Mouse (Mus musculus) cerebellum, postnatal 4 days (tissue): ENCODE results near the gene Smc1a.

Experiments used
- DNase-seq, 2 experiments: peaks; one replicate each; pipeline ENCODE4 v3.0.0; 2022; ENCODE audit warnings: low spot score in 2 of 2, mixed read lengths in 1 of 2

The Smc1a gene

DNA sequence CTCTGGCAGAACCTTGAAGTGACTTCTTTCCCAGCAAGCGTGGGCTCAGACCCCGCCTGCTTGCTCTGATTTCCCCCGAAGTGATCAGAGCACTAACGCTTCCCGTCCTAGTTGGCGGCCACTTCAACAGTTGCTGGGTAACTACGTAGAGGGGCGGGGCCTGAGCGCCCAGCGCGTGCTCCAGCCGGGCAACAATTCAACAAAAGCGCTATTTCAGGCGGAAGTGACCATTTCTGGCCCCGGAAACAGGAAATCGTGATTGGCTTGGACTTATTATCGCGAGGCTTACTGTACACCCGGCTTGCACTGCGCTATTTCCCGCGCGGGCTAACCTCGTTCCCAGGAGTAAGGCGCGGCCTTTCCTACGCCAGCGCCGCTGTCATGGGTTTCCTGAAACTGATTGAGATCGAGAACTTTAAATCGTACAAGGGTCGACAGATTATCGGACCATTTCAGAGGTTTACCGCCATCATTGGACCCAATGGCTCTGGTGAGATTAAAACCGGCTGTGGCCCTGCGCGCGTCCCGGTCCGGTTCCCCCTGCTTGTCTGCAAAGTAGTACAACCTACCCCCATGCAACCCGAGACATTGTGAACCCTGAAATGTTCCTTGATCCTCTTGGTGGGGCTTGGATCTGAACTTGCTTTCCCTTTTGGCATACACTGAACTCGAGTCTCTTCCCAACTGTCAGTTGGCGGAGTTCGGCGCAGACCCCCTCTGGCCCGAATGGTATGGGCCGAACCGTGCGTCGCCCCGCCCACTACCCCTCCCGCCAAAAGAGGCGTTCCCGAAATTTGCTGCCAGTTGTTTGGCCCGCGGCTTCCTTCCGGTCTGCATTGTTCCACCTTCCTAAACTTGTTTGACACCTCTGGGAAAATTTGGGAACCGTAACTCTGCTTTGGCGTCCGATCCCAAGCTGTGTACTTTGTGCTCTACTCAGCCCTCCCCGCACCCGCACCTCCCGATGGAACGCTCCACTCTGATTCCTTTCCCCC lies at the start of gene Smc1a, which contains the start of gene Ribc1:
TSS of gene Smc1a (plus strand) at position 278 of the 995 bp plus-strand sequence.
TSS of gene Ribc1 (minus strand) at position 145 of the 995 bp plus-strand sequence.
- peak; percentile 57 to 84 for DNase-seq

DNA sequence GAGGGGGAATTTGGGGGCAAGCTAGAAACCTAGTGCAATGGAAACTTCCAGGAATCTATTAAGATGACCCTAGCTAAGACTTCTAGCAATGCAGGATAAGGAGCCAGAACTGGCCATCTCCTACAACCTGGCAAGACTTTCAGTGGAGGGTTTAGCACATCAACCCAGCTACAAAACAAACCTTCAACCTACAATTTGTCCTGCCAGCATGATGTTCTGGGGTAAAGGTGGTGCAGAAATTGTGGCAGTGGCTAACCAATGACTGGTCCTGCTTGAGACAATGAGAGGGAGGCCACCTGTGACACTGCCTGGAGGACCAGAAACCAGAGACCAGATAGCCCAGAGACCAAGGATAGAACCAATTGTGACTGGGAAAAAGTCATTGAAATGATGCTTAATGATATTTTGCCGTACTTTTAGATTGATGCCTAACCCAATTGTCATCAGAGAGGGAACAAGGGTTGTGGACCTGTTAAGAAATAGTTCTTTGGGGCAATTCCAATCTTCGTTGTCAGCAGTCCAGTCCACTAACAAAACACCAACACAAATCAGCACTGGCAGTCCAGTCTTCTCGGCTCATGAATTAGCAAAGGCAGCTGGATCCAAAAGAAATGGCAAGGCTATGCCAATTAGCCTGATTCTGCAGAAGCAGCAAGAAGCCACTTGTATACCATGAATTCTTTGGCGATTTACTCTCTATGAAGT lies 17.1 kb upstream of the Smc1a start:
- no peak for DNase-seq

DNA sequence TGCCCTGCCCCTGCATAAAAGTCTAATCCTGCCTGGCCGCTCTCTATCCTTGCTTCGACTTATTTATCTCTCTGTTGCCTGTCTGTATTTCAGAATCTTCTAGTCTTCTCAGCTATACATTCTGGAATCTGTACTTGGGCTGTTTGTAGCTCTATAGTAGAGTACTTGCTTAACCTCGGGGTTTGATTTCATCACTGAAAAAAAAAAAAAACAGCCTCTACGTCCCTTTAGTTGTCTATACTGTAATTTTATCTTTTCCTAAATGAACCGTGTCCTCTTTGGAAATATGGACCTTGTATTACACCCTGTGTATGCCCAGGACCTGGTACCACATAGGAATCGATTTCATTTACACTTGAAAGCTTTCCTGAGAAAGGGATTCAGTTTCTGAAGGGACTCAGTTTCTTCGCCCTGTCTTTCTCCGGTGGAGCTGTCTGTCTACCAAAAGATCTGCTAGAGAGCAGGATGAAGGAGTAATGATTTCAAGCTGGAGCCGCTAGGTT lies 15.0 kb upstream of the Smc1a start:
- no peak for DNase-seq

DNA sequence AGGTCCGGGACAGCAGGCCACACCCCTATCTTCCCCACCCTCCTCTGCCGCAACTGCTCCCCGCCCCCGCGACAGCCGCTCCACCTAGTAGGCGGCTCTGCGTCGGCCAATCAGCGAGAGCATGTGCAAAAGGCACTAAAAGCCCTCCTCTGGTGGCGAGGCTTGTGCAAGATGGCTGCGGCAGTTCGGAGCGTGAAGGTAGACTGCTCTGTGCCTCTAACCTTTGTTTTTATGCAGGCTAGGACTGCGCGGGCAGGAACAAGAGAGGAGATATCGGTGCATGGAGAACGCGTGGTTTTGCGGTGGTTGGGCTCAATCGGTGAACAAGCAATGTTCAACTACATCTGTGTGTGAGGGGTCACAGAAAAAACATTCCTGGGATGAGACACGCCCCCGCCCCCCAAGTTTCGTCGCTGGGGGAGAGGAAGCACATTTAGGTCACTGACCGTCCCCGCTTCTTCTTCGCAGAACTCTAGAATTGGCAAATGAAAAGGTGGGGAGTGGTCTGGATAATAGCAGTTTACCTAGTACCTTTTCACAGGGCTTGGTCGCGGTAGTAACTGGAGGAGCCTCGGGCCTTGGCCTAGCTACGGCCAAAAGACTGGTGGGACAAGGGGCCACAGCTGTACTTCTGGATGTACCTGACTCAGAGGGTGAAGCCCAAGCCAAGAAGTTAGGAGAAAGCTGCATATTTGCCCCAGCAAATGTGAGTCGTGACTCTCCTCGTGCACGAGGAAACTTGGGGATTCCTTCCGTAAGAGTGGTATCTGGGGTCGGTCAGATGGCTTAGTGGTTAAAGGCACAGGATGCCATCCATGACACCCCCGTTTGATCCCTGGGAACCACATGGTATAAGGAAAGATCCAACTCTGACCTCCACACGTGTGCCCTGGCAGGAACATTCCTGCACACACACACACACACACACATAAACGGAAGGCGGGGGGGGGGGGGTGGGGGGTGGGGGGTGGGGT lies 14.2 kb upstream of the Smc1a start, which contains the start of gene Hsd17b10:
TSS of gene Hsd17b10 (plus strand) at position 109 of the 974 bp plus-strand sequence.
- peak; percentile 38 to 63 for DNase-seq

DNA sequence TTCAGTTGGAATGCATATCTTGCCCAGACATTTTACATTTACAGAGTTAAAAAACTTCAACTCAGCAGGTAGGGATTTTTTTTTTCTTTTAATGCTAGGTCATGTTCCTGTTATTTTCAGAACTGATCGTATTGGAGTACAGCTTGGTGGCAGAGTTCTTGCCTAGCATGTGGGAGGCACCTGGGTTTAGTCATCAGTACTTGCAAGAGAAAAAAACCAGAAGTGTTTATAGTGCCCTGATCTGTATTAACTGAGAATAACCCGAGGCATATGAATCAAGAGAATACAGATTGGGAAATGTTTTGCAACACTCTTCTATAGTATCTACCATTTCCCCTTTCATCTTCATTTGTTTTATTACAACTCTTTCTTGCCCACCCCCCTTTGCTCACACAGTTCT lies 13.4 kb upstream of the Smc1a start:
- no peak for DNase-seq

DNA sequence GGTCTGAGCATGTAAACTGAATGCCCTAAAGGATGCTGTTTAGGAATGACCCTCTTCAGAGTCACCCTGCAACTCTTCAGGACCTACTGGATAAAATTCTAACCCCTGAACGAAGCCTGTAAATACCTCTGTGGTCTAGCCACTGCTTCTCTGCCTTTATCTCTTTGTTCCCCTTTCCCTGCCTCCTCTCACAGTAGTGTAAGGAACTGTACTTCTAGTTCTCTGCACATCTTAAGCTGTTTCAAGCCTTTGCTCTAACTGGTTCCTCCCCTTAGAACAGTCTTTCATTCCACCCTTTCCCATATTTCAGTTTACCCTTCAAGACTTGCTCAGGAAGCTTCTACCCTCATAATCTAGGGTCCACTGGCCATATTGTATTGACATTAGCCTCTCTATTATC lies 8.4 kb upstream of the Smc1a start:
- DNase-seq = no peak

DNA sequence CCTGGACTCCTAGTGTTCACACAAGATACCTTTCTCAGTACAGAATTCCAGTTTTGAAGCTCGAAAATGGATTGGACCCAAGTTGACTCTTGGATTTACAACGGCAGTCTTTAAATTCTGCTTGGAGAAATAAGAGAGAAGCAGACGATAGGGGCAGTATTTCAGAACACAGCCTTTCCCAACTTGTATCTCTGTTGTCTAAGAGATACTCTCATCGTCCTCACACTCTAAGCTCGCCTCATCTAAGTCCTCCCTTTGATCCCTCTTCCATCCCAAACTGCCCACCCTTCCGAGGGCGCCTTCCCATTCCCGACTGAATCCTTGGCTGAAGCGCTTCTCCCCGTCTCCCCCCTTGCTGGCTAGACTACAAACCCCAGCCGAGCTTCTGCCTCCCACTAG lies 477 bp upstream of the Smc1a start:
- DNase-seq = no peak

DNA sequence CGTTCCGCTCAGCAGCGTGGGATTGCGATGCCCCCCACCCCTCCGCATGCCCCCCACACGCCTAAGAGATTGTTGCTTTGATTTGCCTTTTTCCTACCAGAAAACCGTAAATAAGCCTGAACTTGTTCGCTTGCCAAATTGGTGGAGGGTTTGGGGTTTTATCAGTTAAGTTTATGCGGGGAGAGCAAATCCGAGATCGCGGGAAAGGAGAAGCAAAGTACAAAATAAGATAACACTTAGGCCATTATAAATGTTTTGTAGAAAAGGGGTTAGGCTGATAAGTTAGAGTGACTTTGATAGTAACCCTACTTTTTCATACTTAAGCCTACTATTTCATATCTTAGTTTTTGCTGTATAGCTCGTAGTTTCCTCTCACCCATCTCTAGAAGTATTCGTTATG lies 958 bp downstream of the Smc1a start:
- DNase-seq = no peak

DNA sequence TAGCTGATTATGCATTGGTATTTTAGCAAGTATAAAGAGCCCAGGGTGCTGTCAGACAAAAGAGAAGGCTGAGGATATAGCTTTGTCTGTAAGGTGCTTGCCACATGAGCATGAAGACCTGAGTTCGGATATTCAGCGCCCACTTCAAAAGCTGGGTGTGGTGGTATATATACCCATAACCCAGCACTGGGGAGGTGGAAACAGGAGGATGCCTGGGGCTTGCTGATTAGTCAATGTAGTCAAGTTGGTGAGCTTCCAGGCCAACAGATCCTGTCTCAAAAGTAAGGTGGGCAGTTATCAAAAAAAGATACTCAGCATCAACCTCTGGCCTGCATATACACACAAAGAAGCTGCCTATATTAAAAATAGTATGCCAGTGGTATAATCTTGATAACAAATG lies 3.1 kb downstream of the Smc1a start:
- DNase-seq = no peak

DNA sequence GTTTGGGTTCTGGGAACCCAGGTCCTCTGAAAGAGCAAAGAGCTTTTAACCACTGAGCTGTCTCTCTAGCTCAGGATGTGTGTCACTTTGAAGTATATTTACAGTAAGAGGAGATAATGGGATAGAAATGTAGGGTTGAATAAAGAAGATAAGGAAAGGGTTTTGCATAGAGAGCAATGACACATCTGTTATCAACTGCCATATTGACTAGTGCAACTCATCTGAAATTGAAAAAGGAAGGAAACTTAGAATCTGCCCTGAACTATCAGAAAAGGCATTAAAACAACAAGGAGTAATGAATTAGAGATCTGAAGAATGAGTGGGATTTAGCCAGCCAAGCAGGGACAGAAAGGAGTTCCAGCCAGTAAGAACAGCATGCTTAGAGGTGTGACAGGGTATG lies 23.6 kb downstream of the Smc1a start:
- DNase-seq = no peak

DNA sequence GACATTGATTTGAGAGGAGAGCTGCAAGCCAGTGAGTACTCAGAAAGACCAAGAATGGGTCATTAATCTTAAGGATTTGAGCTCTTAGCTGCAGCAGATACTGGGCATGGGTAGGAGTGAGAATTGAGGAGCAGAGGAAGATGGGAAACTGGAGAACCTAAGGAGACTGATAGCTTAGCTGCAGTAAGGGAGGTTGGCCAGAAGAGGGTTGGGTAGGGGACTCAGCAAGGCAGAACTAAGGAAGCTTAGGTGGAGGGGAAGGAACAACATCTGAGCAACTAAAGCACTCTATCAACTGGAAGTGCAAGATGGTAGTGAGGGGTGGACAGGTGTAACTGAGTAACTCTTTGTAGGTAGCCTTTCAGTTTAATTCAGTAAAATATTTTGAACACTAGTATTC lies 31.0 kb downstream of the Smc1a start:
- no peak for DNase-seq

DNA sequence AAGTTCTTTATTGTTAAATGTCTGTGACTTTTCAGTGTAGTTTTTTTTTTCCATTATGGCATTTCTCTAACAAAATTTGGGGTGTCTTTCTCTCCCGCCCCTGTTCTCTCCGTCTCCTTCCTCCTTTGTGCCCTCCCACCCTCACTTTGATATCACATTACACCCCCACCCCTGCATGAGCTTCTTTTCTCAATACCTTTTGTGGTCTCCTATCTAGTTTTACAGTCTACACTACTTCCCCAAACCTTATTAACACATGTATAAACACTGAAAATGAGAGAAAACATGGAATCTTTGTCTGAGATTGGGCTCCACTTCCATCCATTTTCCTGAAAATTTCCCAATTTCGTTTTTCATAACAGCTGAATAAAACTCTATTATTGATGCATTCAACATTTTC lies 36.3 kb downstream of the Smc1a start:
- DNase-seq = no peak

DNA sequence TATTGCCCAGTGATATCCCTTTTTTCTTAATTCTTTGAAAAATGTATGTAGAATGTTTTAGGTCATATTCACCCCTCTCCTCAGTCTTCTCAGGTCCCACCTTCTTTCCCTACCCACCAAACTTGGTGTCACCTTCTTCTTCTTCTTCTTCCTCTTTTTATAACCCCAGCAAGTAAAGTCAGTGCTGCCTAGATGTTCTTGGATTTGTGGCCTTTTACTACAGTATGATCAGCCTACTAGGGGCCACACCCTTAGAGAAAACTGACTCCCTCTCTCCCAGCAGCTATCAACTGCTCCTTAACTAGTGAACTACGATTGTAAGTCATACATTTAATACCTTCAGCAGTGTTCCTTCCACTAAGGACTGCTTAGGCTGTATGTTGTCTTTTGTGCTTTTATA lies 37.9 kb downstream of the Smc1a start:
- DNase-seq = no peak

DNA sequence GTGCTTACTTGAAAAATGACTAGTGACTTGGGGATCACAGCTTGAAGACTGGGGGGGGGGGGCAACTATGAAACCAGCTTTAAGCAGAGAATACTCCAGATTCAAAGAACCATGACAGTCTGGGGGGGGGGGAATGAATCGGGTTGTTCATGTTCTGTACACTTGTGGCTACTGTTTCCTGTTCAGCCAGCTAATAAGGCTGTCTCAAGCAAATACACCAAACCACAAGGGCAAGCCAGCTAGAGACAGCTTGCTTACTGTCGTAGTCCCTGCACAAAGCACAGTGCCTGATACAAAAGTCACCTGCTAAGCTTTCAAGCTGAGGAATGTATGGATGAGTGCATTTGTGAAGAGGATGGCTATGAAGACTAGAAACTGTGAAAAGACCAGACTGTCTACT lies 49.4 kb downstream of the Smc1a start:
- DNase-seq = no peak

DNA sequence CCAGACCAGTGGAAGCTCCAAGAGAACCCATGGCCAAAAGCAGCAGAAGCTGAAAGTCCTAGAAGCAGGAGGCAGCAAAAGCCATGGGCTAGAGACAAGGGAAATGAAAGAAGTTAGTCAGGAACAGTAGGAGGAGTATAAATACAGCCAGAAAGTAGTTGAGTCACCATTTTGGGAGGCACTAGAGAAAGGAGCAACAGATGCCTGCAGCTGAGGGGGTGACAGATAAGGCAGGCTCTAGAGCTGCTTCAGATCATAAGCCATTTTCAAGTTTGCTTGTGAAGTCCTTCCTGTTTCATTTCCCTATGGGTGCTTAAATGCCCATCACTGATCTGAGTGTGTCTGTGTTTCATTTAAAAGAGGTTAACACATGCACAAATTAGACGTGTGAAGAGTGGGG lies 51.6 kb downstream of the Smc1a start:
- no peak for DNase-seq

DNA sequence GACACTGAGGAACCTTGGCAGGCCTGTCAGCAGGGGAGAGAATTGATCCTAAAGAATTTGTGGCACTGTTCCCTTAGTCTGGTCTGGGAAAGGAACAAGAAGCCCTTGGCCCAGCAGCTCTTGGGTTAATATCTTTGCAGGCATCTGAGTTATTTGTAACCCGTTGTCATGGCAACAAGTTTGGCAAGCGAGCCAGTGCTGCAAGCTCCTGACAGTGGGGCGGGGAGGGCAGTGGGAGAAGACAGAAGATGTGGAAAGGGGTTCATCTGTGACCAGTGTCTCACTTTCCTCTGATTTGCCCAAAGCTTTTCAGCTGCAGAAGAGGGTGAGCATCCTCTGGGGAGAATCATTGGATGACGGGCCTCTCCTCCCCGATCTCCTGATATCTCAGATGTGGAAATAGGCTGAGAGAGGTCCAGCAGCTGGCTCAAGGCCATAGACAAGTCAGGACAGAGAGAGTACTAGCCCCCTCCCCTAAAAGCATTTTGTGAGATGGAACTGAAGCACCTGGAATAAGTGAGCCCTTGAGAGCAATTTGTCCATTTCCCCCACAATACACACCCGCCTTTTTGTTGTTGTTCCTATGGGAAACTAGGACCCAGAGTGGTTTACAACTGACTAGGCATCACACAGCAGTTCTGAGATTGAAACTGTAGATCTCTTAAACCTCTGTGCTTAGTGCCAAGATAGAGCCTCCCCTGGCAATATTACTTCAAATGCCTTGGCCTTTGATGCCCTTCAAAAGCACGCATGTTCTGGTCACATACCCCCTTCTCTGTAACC lies 73.8 kb downstream of the Smc1a start:
- DNase-seq = peak; percentile 20 to 64

DNA sequence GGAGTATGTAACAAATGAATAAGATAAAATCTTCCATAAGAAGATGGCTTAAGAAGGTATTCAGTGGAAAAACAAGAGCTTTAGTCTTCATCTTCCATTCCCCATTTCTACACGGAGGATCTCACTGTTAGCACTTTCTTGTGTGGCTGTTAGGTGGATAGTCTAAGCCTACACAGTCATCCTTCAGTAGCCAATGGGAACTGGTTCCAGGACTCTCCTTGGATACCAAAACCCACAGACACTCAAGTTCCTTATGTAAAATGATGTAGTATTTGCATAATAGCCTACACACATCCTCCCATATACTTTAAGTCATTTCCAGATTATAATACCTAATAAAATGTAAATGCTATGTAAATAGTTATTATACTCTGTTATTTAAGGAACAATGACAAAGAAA lies 81.3 kb downstream of the Smc1a start:
- no peak for DNase-seq
